Mouse (Mus musculus) cortical plate, adult 2 months (tissue): ENCODE measurements around the gene 4930522H14Rik. TPM values are rescaled to one million over a fixed set of nuclear protein-coding genes. Genes with fewer than 3 reads are reported as not detected.

Source experiments
- H3K27ac ChIP-seq: fragments of 200-500 bp; 2 replicates; pipeline ENCODE4 v1.5.1; 2012; ENCODE audit warnings: low read length, control low read depth, inconsistent platforms; ENCODE audit not compliant: insufficient read depth
- H3K4me1 ChIP-seq: fragments of 200-500 bp; 2 replicates; pipeline ENCODE4 v1.6.1; 2011; ENCODE audit warnings: low read length; ENCODE audit not compliant: control insufficient read depth, insufficient read depth
- H3K4me3 ChIP-seq: fragments of 200-500 bp; 2 replicates; pipeline ENCODE4 v1.5.1; 2011; ENCODE audit warnings: mild to moderate bottlenecking, low read length, control low read depth; ENCODE audit not compliant: insufficient read depth
- CTCF ChIP-seq: fragments of 200-500 bp; IDR thresholded peaks from 2 replicates; pipeline ENCODE4 v1.5.1; 2011; ENCODE audit warnings: mild to moderate bottlenecking, control low read depth, low read length; ENCODE audit not compliant: insufficient read depth; ENCODE audit errors: extremely low read depth
- POLR2A ChIP-seq: fragments of 200-500 bp; IDR thresholded peaks from 2 replicates; pipeline ENCODE4 v1.6.1; 2011; ENCODE audit warnings: mild to moderate bottlenecking, low read length, control low read depth; ENCODE audit not compliant: insufficient read depth; ENCODE audit errors: extremely low read depth
- polyA plus RNA-seq: library from polyadenylated mRNA; depleted of rRNA; stranded (reverse); fragments of >200 nt; gene quantifications from 2 replicates; pipeline ENCODE4 v1.2.3, GENCODE M21; 2012; rRNA removed

The 4930522H14Rik gene
- polyA plus RNA-seq, 1 experiment, result not detected

DNA sequence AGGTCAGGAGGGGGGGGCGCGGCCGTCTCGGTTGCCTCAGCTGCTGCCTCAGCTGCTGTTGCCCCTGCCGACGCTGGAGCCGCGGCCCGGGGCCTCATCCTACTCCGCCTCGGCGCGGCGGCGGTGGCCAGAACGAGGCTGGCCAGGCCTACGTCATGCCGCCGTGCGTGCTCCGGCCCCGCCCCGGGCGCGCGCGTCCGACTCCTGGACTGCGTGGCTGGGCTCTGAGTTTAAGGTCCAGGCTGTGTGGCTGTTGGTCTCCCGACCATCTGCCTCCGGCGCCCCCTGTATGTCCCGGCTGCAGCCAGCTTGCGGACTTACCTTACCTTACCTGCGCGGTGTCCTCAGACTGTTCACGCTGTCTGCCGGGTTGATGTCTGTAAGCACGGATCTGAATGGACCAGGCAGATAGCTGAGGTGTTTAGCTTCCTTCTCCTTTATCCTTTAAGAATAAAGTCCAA is 54.5 kb downstream of the 4930522H14Rik start:
- H3K4me3 ChIP-seq, result peak overlapping the region; percentile 55
- TF ChIP-seq CTCF (no peak), POLR2A (peak; percentile 80)
- H3K4me1 ChIP-seq, result peaks cover 1% of the 10 kb centered on the region; the same call in 1 of the 2 replicates
- H3K27ac ChIP-seq, result peak overlapping the region; percentile 97; the same call in 1 of the 2 replicates

DNA sequence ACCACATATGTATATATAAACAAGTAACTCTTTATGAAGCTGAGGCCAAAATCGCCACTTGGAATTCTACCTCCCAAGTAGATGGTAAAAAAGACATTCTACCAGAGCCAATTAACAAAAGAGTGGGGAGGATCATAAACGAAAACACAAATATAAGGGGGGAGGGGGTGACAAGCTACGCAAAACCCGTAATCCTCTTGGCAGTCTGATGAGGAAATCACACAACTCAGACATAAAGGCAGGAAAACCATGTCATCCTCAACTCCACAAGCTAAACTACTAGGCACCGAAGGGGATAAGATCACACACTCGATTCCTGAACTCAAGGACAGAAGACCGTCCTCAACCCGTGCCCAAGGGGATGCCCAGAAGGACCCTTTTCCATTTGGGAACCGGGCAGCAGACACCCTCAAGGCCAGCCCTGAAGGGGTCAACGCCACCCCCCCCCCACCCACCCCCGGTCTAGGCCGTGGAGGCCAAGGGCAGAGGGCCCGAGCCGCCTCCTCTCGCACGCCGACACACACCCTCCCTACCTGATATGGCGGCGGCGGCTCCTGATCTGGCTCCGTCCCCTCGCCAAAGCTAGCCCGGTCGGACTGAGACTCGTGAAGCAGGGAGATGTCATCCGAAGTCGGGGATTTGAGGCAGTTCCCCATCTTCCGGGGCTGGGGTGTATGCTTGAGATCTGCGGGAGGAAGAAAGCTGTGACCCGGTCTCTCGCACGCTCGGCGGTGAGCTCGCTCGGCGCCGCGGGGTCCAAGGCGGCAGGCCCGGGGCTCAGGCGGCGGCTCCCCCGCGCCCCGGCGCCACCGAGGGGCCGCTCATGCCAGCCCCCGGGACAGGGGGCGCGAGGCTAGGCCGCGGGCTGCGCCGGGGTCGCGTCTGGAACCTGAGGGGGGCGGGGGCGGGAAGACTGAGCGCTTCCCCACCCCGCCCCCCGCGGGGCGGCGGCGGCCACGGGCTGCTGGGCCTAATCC is 55.2 kb downstream of the 4930522H14Rik start:
- no peak for TF ChIP-seq POLR2A
- no peak for TF ChIP-seq CTCF
- H3K27ac ChIP-seq, result peak overlapping the region; percentile 97
- H3K4me3 ChIP-seq, result peak overlapping the region; percentile 55
- peaks cover 1% of the 10 kb centered on the region; the same call in 1 of the 2 replicates for H3K4me1 ChIP-seq

DNA sequence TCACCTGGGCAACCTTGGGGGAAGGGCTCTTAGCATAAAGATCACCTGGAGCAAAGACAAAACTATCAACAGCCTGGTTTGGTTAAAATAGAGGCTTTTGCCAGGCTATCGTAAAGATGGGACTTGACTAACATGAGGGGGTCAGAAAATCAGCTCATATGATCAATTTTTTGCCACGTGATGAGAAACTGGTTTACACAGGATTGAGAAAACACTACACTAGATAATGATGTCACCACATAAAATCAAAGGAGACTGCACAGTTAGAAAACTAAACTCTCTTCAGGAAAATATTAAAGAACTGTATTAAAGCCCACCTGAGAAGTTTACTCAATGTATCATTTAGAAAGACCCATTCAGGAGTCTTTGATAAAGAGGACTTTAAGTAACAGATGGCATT is 56.0 kb downstream of the 4930522H14Rik start:
- Histone ChIP-seq H3K4me3 (peak overlapping the region; percentile 55; the same call in 1 of the 2 replicates), H3K4me1 (peaks cover 1% of the 10 kb centered on the region; the same call in 1 of the 2 replicates), H3K27ac (no peak overlapping the region)
- no peak for TF ChIP-seq POLR2A
- no peak for TF ChIP-seq CTCF

DNA sequence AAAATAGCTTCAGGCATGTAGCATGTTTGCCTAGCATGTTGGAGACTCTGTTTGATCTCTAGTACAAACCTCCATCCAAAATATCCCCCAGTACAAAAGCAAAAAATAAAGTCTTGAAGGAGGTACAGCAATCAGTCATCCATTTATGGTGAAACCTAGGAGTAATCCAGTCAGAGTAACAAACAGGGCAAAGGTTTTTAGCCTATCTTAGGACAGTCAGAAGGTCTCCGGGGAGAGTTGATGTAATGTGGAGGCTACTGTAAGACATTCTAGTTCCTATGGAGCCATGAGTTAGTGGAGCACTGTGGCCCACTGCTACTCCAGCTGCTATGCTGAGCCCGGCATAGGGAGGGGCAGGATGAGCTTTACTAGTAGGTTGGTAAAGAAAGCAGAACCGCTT is 58.5 kb downstream of the 4930522H14Rik start:
- TF ChIP-seq POLR2A, result no peak
- no peak for TF ChIP-seq CTCF
- H3K4me1 ChIP-seq, result peaks cover 1% of the 10 kb centered on the region; the same call in 1 of the 2 replicates
- H3K27ac ChIP-seq, result no peak overlapping the region
- H3K4me3 ChIP-seq, result no peak overlapping the region

DNA sequence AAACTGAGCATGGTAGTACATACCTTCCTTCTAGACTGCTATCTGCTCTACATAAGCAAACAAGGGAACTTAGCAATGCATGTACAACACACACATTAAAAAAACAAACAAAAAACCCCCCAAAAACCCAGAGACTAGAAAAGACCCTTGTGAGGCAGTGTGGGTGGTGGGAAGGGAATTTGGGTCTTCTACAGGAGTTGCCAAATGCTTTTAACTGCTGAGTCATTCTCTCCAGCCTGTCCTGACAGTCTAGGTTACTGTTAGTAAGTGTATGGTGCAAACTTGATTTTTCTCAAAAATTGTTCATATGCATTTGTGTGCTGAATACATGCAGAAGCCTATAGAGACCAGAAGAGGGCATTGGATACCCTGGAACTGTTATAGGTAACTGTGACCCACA is 59.5 kb downstream of the 4930522H14Rik start:
- no peak overlapping the region for H3K4me3 ChIP-seq
- peaks cover 1% of the 10 kb centered on the region; the same call in 1 of the 2 replicates for H3K4me1 ChIP-seq
- H3K27ac ChIP-seq, result no peak overlapping the region
- no peak for TF ChIP-seq POLR2A
- TF ChIP-seq CTCF, result no peak

DNA sequence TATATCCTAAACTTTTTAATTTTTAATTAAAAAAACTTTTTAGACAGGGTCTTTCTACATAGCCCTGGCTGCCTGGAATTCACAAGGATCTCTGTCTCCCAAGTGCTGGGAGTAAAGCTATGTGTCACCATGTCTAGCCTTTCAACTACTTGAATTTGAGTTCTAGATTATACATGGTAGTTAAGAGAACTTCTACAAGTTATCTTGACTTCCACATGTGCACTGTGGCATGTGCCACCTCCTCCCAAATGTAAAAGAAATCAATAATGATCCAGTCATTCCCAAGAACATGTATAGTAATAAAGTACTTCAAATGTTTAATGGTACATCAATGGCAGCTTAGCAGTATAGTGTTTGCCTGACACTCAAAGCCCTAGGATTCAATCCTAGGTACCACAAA is 63.4 kb downstream of the 4930522H14Rik start:
- no peak overlapping the region for H3K4me3 ChIP-seq
- H3K27ac ChIP-seq, result no peak overlapping the region
- H3K4me1 ChIP-seq, result peaks cover under 1% of the 10 kb centered on the region; the same call in 1 of the 2 replicates
- TF ChIP-seq POLR2A, result no peak
- no peak for TF ChIP-seq CTCF

DNA sequence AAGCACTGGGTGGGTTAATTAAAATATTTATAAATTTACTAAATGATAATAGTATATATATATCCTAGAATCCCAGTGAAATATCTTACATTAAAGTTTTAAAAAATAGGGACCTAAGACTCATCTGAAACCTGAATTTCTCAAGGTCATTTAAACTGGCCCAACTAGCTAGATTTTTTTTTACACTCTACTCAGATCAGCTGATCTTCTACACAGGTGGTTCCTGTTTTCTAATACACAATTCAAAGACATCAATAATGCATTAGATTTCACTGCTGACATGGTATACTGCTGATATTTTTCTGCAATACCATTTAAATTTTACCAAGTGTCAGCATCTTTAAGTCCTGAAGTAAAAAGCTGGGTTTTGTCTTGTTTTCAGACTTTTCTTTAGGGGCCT is 67.2 kb downstream of the 4930522H14Rik start:
- Histone ChIP-seq H3K4me1 (no peaks in the 10 kb centered on the region), H3K27ac (no peak overlapping the region), H3K4me3 (no peak overlapping the region)
- no peak for TF ChIP-seq POLR2A

DNA sequence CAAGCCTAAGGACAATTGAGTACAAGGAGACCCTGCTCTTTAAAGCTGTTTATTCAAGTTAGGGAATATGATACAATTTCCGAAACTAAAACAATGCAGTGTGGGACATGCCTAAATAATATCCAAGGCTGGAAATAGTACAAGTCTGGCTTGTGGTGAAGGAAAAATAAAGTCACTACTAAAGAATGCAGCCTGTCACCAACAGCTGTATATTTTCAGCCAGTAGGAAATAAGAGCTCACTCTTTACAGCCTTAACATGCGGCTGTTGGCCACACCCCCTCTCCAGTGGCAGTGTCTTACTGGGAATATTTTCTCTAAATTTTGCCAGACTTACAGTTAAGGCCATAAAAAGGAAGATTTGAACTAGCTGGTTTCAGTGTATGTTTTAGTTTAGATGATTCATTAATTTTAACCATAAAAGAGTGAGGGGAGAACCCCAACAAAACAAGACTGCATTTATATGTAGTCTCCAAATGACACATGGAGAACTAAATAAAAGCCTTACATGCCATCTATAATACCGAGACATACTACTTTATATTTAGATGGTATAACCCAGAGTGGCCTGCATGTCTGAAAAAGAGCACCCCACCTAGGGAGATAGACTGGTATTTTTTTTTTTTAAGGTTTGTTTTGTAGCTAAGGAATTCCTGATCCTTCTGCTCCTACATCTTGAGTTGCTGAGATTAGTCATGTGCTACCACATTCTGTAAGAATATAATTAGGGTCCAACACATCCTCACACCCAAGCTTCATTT is 70.5 kb downstream of the 4930522H14Rik start:
- Histone ChIP-seq H3K27ac (no peak overlapping the region), H3K4me1 (no peaks in the 10 kb centered on the region), H3K4me3 (no peak overlapping the region)
- TF ChIP-seq POLR2A (no peak), CTCF (no peak)

DNA sequence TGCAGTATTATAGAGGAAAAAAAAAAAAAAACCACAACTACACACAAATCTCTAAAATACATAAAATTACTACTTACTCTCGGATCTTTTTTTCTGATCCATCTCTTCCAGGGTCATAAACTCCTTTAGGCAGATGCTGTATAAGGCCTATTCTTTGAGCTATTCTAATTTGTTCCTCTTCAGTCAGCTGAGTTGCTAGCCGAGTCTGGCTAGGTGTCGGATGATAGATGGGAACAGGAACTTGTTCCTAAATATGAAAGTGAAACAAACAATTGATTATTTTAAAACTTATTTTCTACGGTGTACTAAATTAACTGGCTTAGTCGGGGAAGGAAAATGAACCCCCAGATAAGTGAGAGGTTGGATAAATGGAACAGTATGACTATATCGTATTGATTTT is 74.3 kb downstream of the 4930522H14Rik start:
- H3K4me3 ChIP-seq, result no peak overlapping the region
- TF ChIP-seq CTCF, result no peak
- no peak for TF ChIP-seq POLR2A
- H3K4me1 ChIP-seq, result no peaks in the 10 kb centered on the region
- no peak overlapping the region for H3K27ac ChIP-seq

Other genes starting within 250 kb of the 4930522H14Rik start
- 4.0 and 5.0 TPM in 2 replicates for gene Ttc39a, start 124.7 kb downstream of the 4930522H14Rik start, polyA plus RNA-seq
- gene Rnf11, start 46.6 kb downstream of the 4930522H14Rik start, polyA plus RNA-seq, result 174 and 187 TPM in 2 replicates
- 5.4 and 6.3 TPM in 2 replicates for gene Cdkn2c, start 135.9 kb upstream of the 4930522H14Rik start, polyA plus RNA-seq
- gene Faf1, start 145.3 kb upstream of the 4930522H14Rik start, polyA plus RNA-seq, result 17.9 and 20.4 TPM in 2 replicates